Mouse (Mus musculus): Measurements from ENCODE around the gene Tuba3b.

The Tuba3b gene

DNA sequence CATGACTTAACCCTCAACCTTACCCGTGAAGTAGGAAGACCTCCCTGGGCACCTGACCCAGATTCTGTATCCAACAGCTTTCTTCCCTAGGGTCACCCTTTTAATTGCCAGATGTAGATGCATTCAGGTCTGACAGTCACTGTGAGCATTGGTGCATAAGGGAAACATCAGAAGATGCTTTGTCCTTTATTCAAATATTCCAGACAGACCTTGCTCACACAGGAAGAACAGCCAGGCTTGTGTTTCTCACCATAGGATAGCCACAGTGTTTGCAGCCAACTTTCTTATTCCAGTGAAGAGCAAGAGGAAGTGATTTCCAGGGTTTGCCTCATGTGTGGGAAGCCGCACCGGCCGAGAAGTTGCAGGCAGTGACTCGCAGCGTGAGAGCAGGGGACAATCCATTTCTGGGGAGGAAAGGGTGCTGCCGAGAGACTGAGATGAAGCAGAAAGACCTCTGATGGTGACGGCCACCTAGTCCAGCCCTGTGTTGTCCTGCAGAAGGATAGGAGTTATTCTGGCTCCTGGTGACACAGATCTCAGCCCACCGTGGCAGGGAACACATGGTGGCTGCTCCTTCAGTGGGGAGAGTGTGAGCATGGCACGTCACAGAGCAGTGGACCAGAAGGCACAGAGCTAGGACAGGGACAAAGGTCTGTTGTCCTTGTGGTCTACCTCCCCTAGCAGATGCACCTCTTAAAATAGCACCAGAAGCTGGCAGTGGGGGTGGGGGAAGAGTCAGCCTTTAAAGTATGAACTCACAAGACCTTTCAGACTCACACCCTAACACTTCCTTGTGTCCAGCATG is 34.0 kb upstream of the Tuba3b start:
- Histone ChIP-seq H3K9me3 (ENCODE audit: low read length) (no peaks in the 10 kb centered on the region), H3K4me3 (replicated peaks; ENCODE audit: low read length) (no peak overlapping the region), H3K36me3 (ENCODE audit: insufficient read depth, low read length) (no peaks in the 10 kb centered on the region), H3K4me1 (replicated peaks; ENCODE audit: low read depth, low read length) (no peaks in the 10 kb centered on the region), H3K27me3 (ENCODE audit: insufficient read depth, low read length) (peaks cover 3% of the 10 kb centered on the region; the same call in 1 of the 2 replicates)
- TF ChIP-seq POU5F1 (IDR thresholded peaks at IDR 0.05; ENCODE audit: borderline replicate concordance, low read length), result no peak
- no peak for TF ChIP-seq NANOG (IDR thresholded peaks at IDR 0.05; ENCODE audit: borderline replicate concordance, low read length)
- no peak for TF ChIP-seq CTCF (conservative IDR thresholded peaks at IDR 0.05; ENCODE audit: low read length)

DNA sequence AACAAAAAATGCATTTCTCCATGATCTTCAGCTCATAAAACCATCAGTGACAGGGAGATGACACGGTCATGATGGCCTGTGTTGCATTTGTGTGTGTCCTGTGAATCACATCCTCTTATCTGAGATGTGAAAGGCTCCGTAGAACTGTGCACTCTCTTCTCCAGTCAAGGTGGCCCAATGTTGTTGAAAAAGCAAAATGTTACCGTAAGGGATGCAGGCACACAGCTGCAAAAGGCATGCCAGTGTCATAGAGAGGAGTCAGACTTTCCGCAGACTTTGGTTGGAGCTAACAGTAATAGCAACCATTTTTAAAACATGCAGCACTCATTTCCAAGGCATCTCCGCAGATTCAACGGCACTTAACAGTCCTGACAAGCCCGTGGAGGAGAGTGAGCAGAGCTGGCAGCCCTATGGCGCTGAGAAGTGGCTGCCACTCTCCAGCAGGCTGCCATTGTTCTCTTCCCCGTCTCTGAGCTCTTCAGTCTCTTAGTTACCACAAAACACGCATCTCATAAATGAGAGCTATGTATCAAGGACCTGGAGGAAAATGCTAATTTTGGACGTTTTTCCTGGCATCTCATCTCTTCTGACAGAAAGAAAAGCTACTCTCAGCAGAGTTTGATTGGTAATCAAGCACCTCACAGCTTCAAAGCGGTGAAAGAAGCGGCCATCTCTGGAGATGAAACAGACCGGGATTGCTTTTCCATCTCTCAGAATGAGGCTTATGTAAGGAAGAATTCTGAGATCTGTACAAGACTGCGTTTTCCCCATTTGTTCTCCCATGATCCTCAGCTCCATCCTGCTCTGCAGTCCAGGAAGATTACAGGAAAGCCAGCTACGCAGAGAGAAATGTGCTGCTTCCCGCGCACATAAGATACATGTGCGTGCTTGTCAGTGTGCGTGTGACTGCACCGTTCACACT is 30.2 kb upstream of the Tuba3b start:
- Histone ChIP-seq H3K4me3 (replicated peaks; ENCODE audit: low read length) (no peak overlapping the region), H3K9me3 (ENCODE audit: low read length) (no peaks in the 10 kb centered on the region)
- TF ChIP-seq CTCF (conservative IDR thresholded peaks at IDR 0.05; ENCODE audit: low read length) (no peak), POU5F1 (IDR thresholded peaks at IDR 0.05; ENCODE audit: borderline replicate concordance, low read length) (no peak), NANOG (IDR thresholded peaks at IDR 0.05; ENCODE audit: borderline replicate concordance, low read length) (no peak)

DNA sequence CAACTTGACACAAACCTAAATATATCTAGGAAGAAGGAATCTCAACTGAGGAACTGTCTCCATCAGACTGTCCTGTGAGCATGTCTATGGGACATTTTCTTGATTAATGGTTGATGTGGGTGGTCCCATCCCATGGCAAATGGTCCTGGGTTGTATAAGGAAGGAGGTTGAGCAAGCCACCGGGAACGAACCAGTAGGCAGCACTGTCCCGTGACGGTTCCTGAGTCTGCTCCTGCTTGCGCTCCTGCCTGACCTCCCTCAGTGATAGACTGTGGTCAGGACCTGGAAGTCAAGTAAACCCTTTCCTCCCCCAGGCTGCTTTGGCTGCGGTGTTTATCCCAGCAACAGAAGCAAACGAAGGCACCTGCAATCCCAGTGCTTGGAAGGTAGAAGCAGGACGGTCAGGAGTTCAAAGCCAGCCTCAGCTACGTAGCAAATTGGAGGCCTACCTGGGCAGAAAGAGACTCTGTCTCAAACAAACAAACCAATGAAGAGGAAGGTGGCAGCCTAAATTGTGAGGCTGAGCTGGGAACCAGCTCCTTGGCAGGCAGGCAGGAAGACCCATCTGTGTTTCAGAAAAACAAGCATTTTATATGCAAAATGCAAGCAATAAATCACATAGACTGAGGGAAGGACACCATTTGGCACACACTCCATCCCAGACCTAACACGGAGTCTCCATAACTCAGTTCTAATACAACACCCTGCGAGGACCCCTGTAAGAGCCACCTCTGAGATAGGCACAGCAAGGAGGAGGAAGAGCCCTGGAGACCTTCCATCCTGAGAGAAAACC is 24.9 kb upstream of the Tuba3b start:
- no peaks in the 10 kb centered on the region for H3K4me1 ChIP-seq (replicated peaks; ENCODE audit: low read depth, low read length)
- no peak for TF ChIP-seq NANOG (IDR thresholded peaks at IDR 0.05; ENCODE audit: borderline replicate concordance, low read length)
- no peak for TF ChIP-seq POU5F1 (IDR thresholded peaks at IDR 0.05; ENCODE audit: borderline replicate concordance, low read length)
- no peak for TF ChIP-seq CTCF (conservative IDR thresholded peaks at IDR 0.05; ENCODE audit: low read length)
- H3K27me3 ChIP-seq (ENCODE audit: insufficient read depth, low read length), result no peaks in the 10 kb centered on the region; the same call in 1 of the 2 replicates

More for the DNA sequence above, 30.2 kb upstream of the Tuba3b start:
- Histone ChIP-seq H3K4me1 (replicated peaks; ENCODE audit: low read depth, low read length) (no peaks in the 10 kb centered on the region), H3K27me3 (ENCODE audit: insufficient read depth, low read length) (no peaks in the 10 kb centered on the region), H3K36me3 (ENCODE audit: insufficient read depth, low read length) (no peaks in the 10 kb centered on the region)

DNA sequence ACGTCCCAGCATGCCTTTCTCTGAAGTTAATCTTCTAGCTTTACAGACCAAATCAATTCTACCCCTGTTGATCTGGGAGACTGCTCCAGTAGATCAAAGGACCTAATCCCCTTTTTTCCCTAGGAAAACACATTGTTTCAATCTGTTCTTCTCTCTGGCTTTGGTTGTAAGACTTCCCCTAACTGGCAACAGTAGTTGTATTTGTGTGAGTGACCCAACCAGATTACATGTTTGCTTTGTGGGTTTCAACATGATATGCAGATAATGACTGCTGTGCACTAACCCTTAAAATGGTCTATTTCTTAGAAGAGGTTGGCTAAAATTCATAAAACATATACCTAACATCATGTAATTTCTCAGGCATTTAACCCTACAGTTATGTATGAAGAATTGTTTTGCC is 24.0 kb upstream of the Tuba3b start:
- Histone ChIP-seq H3K36me3 (ENCODE audit: insufficient read depth, low read length) (no peaks in the 10 kb centered on the region), H3K4me1 (replicated peaks; ENCODE audit: low read depth, low read length) (no peaks in the 10 kb centered on the region), H3K9me3 (ENCODE audit: low read length) (no peaks in the 10 kb centered on the region), H3K4me3 (replicated peaks; ENCODE audit: low read length) (no peak overlapping the region), H3K27me3 (ENCODE audit: insufficient read depth, low read length) (no peaks in the 10 kb centered on the region; the same call in 1 of the 2 replicates)
- TF ChIP-seq NANOG (IDR thresholded peaks at IDR 0.05; ENCODE audit: borderline replicate concordance, low read length) (no peak), POU5F1 (IDR thresholded peaks at IDR 0.05; ENCODE audit: borderline replicate concordance, low read length) (no peak), CTCF (conservative IDR thresholded peaks at IDR 0.05; ENCODE audit: low read length) (no peak)

More for the DNA sequence above, 24.9 kb upstream of the Tuba3b start:
- Histone ChIP-seq H3K36me3 (ENCODE audit: insufficient read depth, low read length) (no peaks in the 10 kb centered on the region), H3K4me3 (replicated peaks; ENCODE audit: low read length) (no peak overlapping the region), H3K9me3 (ENCODE audit: low read length) (no peaks in the 10 kb centered on the region)

DNA sequence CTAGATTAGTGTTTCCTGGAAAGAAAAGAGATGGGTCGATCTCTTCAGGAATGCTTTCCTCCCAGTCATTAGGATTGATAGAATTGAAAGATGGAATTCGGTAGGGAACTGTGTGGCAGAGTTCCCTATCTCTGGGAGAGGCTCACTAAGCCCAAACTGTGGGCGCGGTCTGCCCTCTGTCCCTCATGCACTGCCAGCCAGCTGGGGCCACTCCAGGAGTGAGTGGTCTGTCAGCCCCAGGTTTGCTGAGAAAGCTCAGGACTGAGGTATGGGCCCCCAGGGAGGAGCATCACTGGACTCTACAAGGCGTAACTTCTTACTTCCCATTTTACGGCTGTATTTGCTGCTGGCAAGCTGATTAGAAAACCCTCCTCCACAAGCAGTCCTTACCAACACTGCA is 23.5 kb upstream of the Tuba3b start:
- Histone ChIP-seq H3K27me3 (ENCODE audit: insufficient read depth, low read length) (no peaks in the 10 kb centered on the region; the same call in 1 of the 2 replicates), H3K36me3 (ENCODE audit: insufficient read depth, low read length) (no peaks in the 10 kb centered on the region), H3K4me3 (replicated peaks; ENCODE audit: low read length) (no peak overlapping the region), H3K4me1 (replicated peaks; ENCODE audit: low read depth, low read length) (no peaks in the 10 kb centered on the region), H3K9me3 (ENCODE audit: low read length) (no peaks in the 10 kb centered on the region)
- TF ChIP-seq NANOG (IDR thresholded peaks at IDR 0.05; ENCODE audit: borderline replicate concordance, low read length) (no peak), POU5F1 (IDR thresholded peaks at IDR 0.05; ENCODE audit: borderline replicate concordance, low read length) (no peak), CTCF (conservative IDR thresholded peaks at IDR 0.05; ENCODE audit: low read length) (no peak)

DNA sequence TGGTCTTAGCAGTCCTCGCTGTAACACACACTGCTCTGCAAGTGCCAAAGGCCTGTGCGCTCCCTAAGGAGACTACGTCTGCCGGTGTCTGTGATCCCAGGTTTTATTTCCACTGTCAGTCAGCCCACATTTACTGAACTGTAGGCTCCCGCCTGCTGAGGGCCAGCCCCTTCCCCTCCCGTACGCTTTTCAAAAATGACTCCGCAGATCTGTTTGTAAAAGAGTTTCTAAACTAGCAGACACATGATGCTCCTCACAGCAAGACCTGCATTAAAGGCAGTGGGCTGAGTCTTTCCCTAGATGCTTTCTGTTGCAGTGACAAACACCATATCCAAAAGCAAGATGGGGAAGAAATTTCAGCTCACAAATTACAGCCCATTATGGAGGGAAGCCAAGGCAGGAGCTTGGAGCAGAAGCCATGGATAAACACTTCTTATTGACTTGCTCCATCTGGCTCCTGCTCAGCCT is 23.0 kb upstream of the Tuba3b start:
- no peaks in the 10 kb centered on the region; the same call in 1 of the 2 replicates for H3K27me3 ChIP-seq (ENCODE audit: insufficient read depth, low read length)
- no peak overlapping the region for H3K4me3 ChIP-seq (replicated peaks; ENCODE audit: low read length)
- H3K9me3 ChIP-seq (ENCODE audit: low read length), result no peaks in the 10 kb centered on the region
- H3K36me3 ChIP-seq (ENCODE audit: insufficient read depth, low read length), result no peaks in the 10 kb centered on the region
- H3K4me1 ChIP-seq (replicated peaks; ENCODE audit: low read depth, low read length), result no peaks in the 10 kb centered on the region
- no peak for TF ChIP-seq NANOG (IDR thresholded peaks at IDR 0.05; ENCODE audit: borderline replicate concordance, low read length)
- TF ChIP-seq POU5F1 (IDR thresholded peaks at IDR 0.05; ENCODE audit: borderline replicate concordance, low read length), result no peak
- no peak for TF ChIP-seq CTCF (conservative IDR thresholded peaks at IDR 0.05; ENCODE audit: low read length)

DNA sequence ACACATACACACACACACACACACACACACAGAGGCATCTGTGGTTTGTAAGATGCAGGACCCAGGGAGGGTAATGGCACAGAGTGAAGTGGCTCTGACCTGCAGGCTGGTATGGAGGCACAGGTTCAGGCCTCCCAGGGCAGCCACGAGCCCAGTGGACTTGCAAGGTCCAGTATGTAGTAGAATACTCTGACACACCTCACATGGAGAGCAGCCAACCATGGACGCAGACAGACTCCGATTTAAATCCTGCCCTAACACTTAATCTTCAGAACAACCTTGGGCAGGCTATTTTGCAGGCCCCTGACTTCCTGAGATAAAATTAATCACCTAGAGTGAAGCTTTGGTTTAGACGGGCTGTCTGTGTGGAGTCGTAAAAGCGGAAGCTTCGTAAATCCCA is 21.6 kb upstream of the Tuba3b start:
- TF ChIP-seq NANOG (IDR thresholded peaks at IDR 0.05; ENCODE audit: borderline replicate concordance, low read length), result no peak
- TF ChIP-seq CTCF (conservative IDR thresholded peaks at IDR 0.05; ENCODE audit: low read length), result no peak
- no peak for TF ChIP-seq POU5F1 (IDR thresholded peaks at IDR 0.05; ENCODE audit: borderline replicate concordance, low read length)
- 0 out of 2 replicates have a peak, but pooled peaks cover 4% of the 10 kb centered on the region for H3K4me1 ChIP-seq (replicated peaks; ENCODE audit: low read depth, low read length)

More for the DNA sequence above, 21.6 kb upstream of the Tuba3b start:
- Histone ChIP-seq H3K27me3 (ENCODE audit: insufficient read depth, low read length) (no peaks in the 10 kb centered on the region; the same call in 1 of the 2 replicates), H3K36me3 (ENCODE audit: insufficient read depth, low read length) (no peaks in the 10 kb centered on the region), H3K9me3 (ENCODE audit: low read length) (no peaks in the 10 kb centered on the region), H3K4me3 (replicated peaks; ENCODE audit: low read length) (no peak overlapping the region)

All from E14TG2a.4 (cell line).